ENCODE assay signal across 12 mouse cellular contexts in the genomic region with DNA sequence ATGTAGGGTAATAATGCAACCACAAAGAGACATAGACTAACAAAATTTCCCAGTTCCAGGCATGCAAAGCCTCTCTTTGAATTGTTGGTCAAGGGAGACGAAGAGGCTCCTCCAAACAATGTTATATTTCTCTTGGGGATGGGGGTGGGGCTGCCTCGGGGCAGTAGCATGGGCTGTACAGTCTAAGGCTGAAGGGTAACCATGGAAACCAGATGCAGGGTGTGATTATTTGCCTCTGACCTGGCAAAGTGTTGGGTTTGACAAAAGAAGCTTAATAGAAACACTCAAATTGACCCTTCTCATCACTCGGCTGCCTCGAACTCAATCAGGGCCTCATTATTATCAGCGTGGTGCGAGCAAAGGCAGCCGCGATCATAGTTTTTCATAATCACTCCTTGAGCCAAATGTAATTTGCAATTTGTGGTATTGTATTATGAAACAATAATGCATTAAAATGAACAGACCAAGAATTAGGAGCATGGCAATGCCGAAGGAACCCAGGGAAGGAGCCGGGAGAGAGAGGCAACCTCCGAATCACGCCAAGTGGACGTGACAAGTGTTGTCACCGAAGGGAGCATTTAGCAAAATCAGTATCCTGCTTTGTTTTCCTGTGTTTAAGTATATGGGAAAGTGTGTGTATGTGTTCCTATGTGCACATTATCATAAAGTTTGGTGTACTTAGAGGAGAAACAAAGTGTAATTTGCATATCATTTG.
A peak's percentile ranks its signal among the peaks of the same experiment; 100 is the strongest.
DNase-seq lines count a peak whose midpoint lies in the region; ATAC-seq and TF ChIP-seq lines count a peak whose summit lies in the region.
"Had no signal": no experiment of that assay in that cellular context is flagged by ENCODE, and none has a peak within 500 bp of the region (broad histone marks: within the 10 kb centered on the region; RNA-seq: fewer than 3 reads in every experiment).

No protein-coding gene starts in this region.

- H3K4me2 ChIP-seq in forebrain, embryonic 11.5 days (ENCODE audit: low read depth, low read length, severe bottlenecking): no peak overlapping the region
- peak overlapping the region; percentile 11; the same call in 1 of the 2 replicates for H3K4me2 ChIP-seq in hindbrain, embryonic 14.5 days (replicated peaks)
- H3K4me2 ChIP-seq in midbrain, embryonic 16.5 days (ENCODE audit: low read length): peak overlapping the region; percentile 15; the same call in 1 of the 2 replicates
- H3K4me2 ChIP-seq: embryonic facial prominence, embryonic 15.5 days had no signal

- no peaks in the 10 kb centered on the region for H3K36me3 ChIP-seq in forebrain, embryonic 11.5 days (ENCODE audit: control insufficient read depth, insufficient read depth, low read length)
- H3K36me3 ChIP-seq in hindbrain, embryonic 14.5 days (replicated peaks; ENCODE audit: control insufficient read depth, insufficient read depth): no peaks in the 10 kb centered on the region
- H3K36me3 ChIP-seq in midbrain, embryonic 16.5 days (ENCODE audit: control insufficient read depth, insufficient read depth, low read length): no peaks in the 10 kb centered on the region

- no peaks in the 10 kb centered on the region for H3K9me3 ChIP-seq in forebrain, embryonic 11.5 days (ENCODE audit: control insufficient read depth, low read length)
- no peaks in the 10 kb centered on the region for H3K9me3 ChIP-seq in hindbrain, embryonic 14.5 days (ENCODE audit: control insufficient read depth, low read length)
- H3K9me3 ChIP-seq in midbrain, embryonic 16.5 days (replicated peaks; ENCODE audit: control insufficient read depth, low read length, poor library complexity, severe bottlenecking): no peaks in the 10 kb centered on the region
- H3K9me3 ChIP-seq: embryonic facial prominence, embryonic 15.5 days had no signal

- 25% methylated on average over 14 of the region's 14 CpGs for WGBS in forebrain, embryonic 11.5 days
- WGBS in hindbrain, embryonic 14.5 days: 22% methylated on average over 14 of the region's 14 CpGs
- 23% methylated on average over 14 of the region's 14 CpGs for WGBS in midbrain, embryonic 16.5 days
- 68% methylated on average over 14 of the region's 14 CpGs for WGBS in cerebellum, adult 2 months

- no peaks in the 10 kb centered on the region for H3K27me3 ChIP-seq in forebrain, embryonic 11.5 days (ENCODE audit: control insufficient read depth, insufficient read depth, low read length)
- H3K27me3 ChIP-seq in hindbrain, embryonic 14.5 days (ENCODE audit: control insufficient read depth, insufficient read depth, low read length): no peaks in the 10 kb centered on the region
- H3K27me3 ChIP-seq in midbrain, embryonic 16.5 days (ENCODE audit: control insufficient read depth, insufficient read depth, low read depth, low read length): no peaks in the 10 kb centered on the region
- H3K27me3 ChIP-seq in cerebellum, adult 2 months (ENCODE audit: control insufficient read depth, insufficient read depth, low read length): no peaks in the 10 kb centered on the region
- H3K27me3 ChIP-seq: embryonic facial prominence, embryonic 15.5 days had no signal

- peak; percentile 64 for DNase-seq in embryo, embryonic 11 days
- DNase-seq in forebrain, embryonic 11.5 days (ENCODE audit: low spot score): peak; percentile 67
- DNase-seq in hindbrain, embryonic 14.5 days (ENCODE audit: low spot score): no peak
- DNase-seq in urinary bladder, adult 2 months (ENCODE audit: low spot score): no peak
- no peak for DNase-seq in cerebellum, adult 2 months
- no peak for DNase-seq in thymus, adult 18-20 months
- no peak for DNase-seq in adrenal gland, adult (ENCODE audit: inconsistent age in 2 of 2, low spot score in 1 of 2)
- DNase-seq: adrenal gland, postnatal 14 days; kidney, adult 18-20 months; lung, postnatal 10 days had no signal

- TF ChIP-seq POLR2A in cerebellum, adult 2 months (IDR thresholded peaks at IDR 0.05; ENCODE audit: borderline replicate concordance, insufficient read depth, low read length): no peak

- peak overlapping the region; percentile 48; the same call in 1 of the 2 replicates for H3K27ac ChIP-seq in forebrain, embryonic 11.5 days (ENCODE audit: low read depth, low read length)
- H3K27ac ChIP-seq in hindbrain, embryonic 14.5 days: peak overlapping the region; percentile 58; the same call in 1 of the 2 replicates
- H3K27ac ChIP-seq in midbrain, embryonic 16.5 days (ENCODE audit: low read length): no peak overlapping the region
- no peak overlapping the region for H3K27ac ChIP-seq in cerebellum, adult 2 months (ENCODE audit: insufficient read depth, low read length)
- H3K27ac ChIP-seq: embryonic facial prominence, embryonic 15.5 days had no signal

- no peak overlapping the region for H3K9ac ChIP-seq in forebrain, embryonic 11.5 days (ENCODE audit: low read length)
- no peak overlapping the region for H3K9ac ChIP-seq in hindbrain, embryonic 14.5 days
- H3K9ac ChIP-seq in midbrain, embryonic 16.5 days (ENCODE audit: low read depth, low read length): no peak overlapping the region
- H3K9ac ChIP-seq: embryonic facial prominence, embryonic 15.5 days had no signal

- no peaks in the 10 kb centered on the region for H3K4me1 ChIP-seq in forebrain, embryonic 11.5 days (replicated peaks; ENCODE audit: control insufficient read depth, insufficient read depth, low read length)
- peaks cover 15% of the 10 kb centered on the region for H3K4me1 ChIP-seq in hindbrain, embryonic 14.5 days (replicated peaks; ENCODE audit: control insufficient read depth, insufficient read depth, low read length)
- peaks cover 15% of the 10 kb centered on the region for H3K4me1 ChIP-seq in midbrain, embryonic 16.5 days (ENCODE audit: control insufficient read depth, insufficient read depth, low read length)
- no peaks in the 10 kb centered on the region for H3K4me1 ChIP-seq in cerebellum, adult 2 months (ENCODE audit: control insufficient read depth, insufficient read depth, low read length)
- H3K4me1 ChIP-seq: embryonic facial prominence, embryonic 15.5 days had no signal

- peak; percentile 95 for ATAC-seq in forebrain, embryonic 11.5 days (replicated peaks; ENCODE audit: low FRiP score)
- ATAC-seq in hindbrain, embryonic 14.5 days (ENCODE audit: low FRiP score): peak; percentile 68; the same call in 1 of the 2 replicates
- ATAC-seq in midbrain, embryonic 16.5 days: peak; percentile 81

- no peak overlapping the region for H3K4me3 ChIP-seq in forebrain, embryonic 11.5 days (ENCODE audit: low read depth, low read length)
- no peak overlapping the region for H3K4me3 ChIP-seq in hindbrain, embryonic 14.5 days (replicated peaks; ENCODE audit: low read length)
- no peak overlapping the region for H3K4me3 ChIP-seq in midbrain, embryonic 16.5 days (ENCODE audit: low read depth, low read length)
- no peak overlapping the region for H3K4me3 ChIP-seq in cerebellum, adult 2 months (replicated peaks; ENCODE audit: insufficient read depth, low read depth, low read length)
- H3K4me3 ChIP-seq: embryonic facial prominence, embryonic 15.5 days had no signal

- no peak for TF ChIP-seq CTCF in cerebellum, adult 2 months (IDR thresholded peaks at IDR 0.05; ENCODE audit: borderline replicate concordance, insufficient read depth, low read depth, low read length)

Comparison
In these comparisons a context has a peak if more than half of its experiments do, and no peak if none do; other contexts are left out.
1. DNase-seq: peak in embryo, embryonic 11 days (single experiment) and forebrain, embryonic 11.5 days (single experiment); none in hindbrain, embryonic 14.5 days (single experiment), urinary bladder, adult 2 months (single experiment), cerebellum, adult 2 months (0 of 2), thymus, adult 18-20 months (0 of 2) and adrenal gland, adult (0 of 2).
2. H3K27ac ChIP-seq: peak in forebrain, embryonic 11.5 days (single experiment) and hindbrain, embryonic 14.5 days (single experiment); none in midbrain, embryonic 16.5 days (single experiment) and cerebellum, adult 2 months (single experiment).
3. Peak in every context shown above with its lines, with median percentiles within 50 percentile points of each other: ATAC-seq.